Mouse (Mus musculus) natural killer cell, adult 2 months (primary cell): ENCODE data around the gene Prm1.
"Not testable (repeated sequence)": the region's sequence is repeated elsewhere in the genome, so short reads cannot be mapped to it uniquely, and the experiment has no call there.

Experiments
- DNase-seq, 2 experiments: peaks; one replicate each; pipeline ENCODE4 v3.0.0; 2022; ENCODE audit warnings: low spot score in 2 of 2

Gene Prm1

GRCm38 (mm10) chr16:10824536-10824935, 18.9 kb upstream of the Prm1 start:
- DNase-seq = no peak

- DNase-seq = no peak
These were observed 15.7 kb upstream of the Prm1 start for GRCm38 (mm10) chr16:10821387-10821786.

GRCm38 (mm10) chr16:10819966-10820365, 14.3 kb upstream of the Prm1 start:
- DNase-seq = no peak

GRCm38 (mm10) chr16:10818579-10819135, 13.0 kb upstream of the Prm1 start:
- DNase-seq = no peak

GRCm38 (mm10) chr16:10814864-10815263, 9.2 kb upstream of the Prm1 start:
- no peak for DNase-seq

- DNase-seq = no peak
These were observed 8.1 kb upstream of the Prm1 start for GRCm38 (mm10) chr16:10813726-10814125.

- no peak for DNase-seq
These were observed 7.3 kb upstream of the Prm1 start, which contains the start of gene Gm11172 for GRCm38 (mm10) chr16:10812865-10813371. Gm11172 (plus strand) TSS chr16:10812915.

GRCm38 (mm10) chr16:10810376-10810775, 4.7 kb upstream of the Prm1 start:
- no peak for DNase-seq

GRCm38 (mm10) chr16:10802420-10802819, 3.2 kb downstream of the Prm1 start:
- DNase-seq = not testable (repeated sequence)

- no peak for DNase-seq
These were observed 9.6 kb downstream of the Prm1 start, which contains the start of gene Prm2 for GRCm38 (mm10) chr16:10796034-10796433. Prm2 (minus strand) TSS chr16:10796134.

GRCm38 (mm10) chr16:10790702-10791101, 14.9 kb downstream of the Prm1 start, which contains the start of gene Prm3:
Prm3 (minus strand) TSS chr16:10790914.
- no peak for DNase-seq

GRCm38 (mm10) chr16:10788866-10789265, 16.8 kb downstream of the Prm1 start:
- DNase-seq = no peak

GRCm38 (mm10) chr16:10788271-10788670, 17.4 kb downstream of the Prm1 start, which contains the start of gene Tnp2:
Tnp2 (minus strand) TSS chr16:10788660.
- no peak for DNase-seq

GRCm38 (mm10) chr16:10787548-10788058, 18.0 kb downstream of the Prm1 start:
- no peak for DNase-seq

- no peak for DNase-seq
These were observed 18.7 kb downstream of the Prm1 start for GRCm38 (mm10) chr16:10786782-10787547.

GRCm38 (mm10) chr16:10786288-10786687, 19.4 kb downstream of the Prm1 start:
- DNase-seq = peak; percentile 80 to 84

- DNase-seq = peak; percentile 88 to 90
These were observed 20.0 kb downstream of the Prm1 start, which contains the start of gene Socs1 for GRCm38 (mm10) chr16:10785371-10786231. Socs1 (minus strand) TSS chr16:10785536.

- DNase-seq = peak; percentile 93 to 94
These were observed 20.8 kb downstream of the Prm1 start for GRCm38 (mm10) chr16:10784793-10785370.

- peak; percentile 9 to 40 for DNase-seq
These were observed 21.5 kb downstream of the Prm1 start for GRCm38 (mm10) chr16:10783883-10784792.

GRCm38 (mm10) chr16:10783451-10783850, 22.2 kb downstream of the Prm1 start:
- no peak for DNase-seq
